Mouse (Mus musculus) forebrain, postnatal 0 days (tissue): Measurements from ENCODE around the gene Prkcb. TPM values are rescaled to one million over a fixed set of nuclear protein-coding genes. Genes with fewer than 3 reads are reported as not detected.

Source experiments
- ATAC-seq: fragments of 200-750 bp; cut with Nextera tagmentation; 2 replicates; pipeline ENCODE4 v1.8.0; 2017; ENCODE audit warnings: mild to moderate bottlenecking, moderate library complexity
- DNase-seq: peaks from one replicate; pipeline ENCODE4 v3.0.0-alpha.2; 2015
- H3K27ac ChIP-seq: fragments of 300-500 bp; sonication (generic); 2 replicates; pipeline ENCODE4 v1.5.1; 2014; ENCODE audit warnings: low read depth, mild to moderate bottlenecking, antibody characterized with exemption, low read length, moderate library complexity, mixed read lengths
- H3K27me3 ChIP-seq: fragments of 300-500 bp; sonication (generic); 2 replicates; pipeline ENCODE4 v1.6.1; 2014; ENCODE audit warnings: mild to moderate bottlenecking, low read length, mixed read lengths; ENCODE audit not compliant: insufficient read depth
- H3K36me3 ChIP-seq: fragments of 300-500 bp; sonication (generic); 2 replicates; pipeline ENCODE4 v1.6.1; 2014; ENCODE audit warnings: mild to moderate bottlenecking, moderate library complexity; ENCODE audit not compliant: insufficient read depth
- H3K4me1 ChIP-seq: fragments of 300-500 bp; sonication (generic); 2 replicates; pipeline ENCODE4 v1.6.1; 2014; ENCODE audit warnings: antibody characterized with exemption; ENCODE audit not compliant: insufficient read depth
- H3K4me2 ChIP-seq: fragments of 300-500 bp; sonication (generic); 2 replicates; pipeline ENCODE4 v1.6.1; 2014; ENCODE audit warnings: low read depth, mild to moderate bottlenecking, moderate library complexity
- H3K4me3 ChIP-seq: fragments of 300-500 bp; sonication (generic); 2 replicates; pipeline ENCODE4 v1.5.1; 2014; ENCODE audit warnings: low read depth, low read length, mixed read lengths
- H3K9ac ChIP-seq: fragments of 300-500 bp; sonication (generic); 2 replicates; pipeline ENCODE4 v1.6.1; 2014; ENCODE audit warnings: mild to moderate bottlenecking
- H3K9me3 ChIP-seq: fragments of 300-500 bp; sonication (generic); 2 replicates; pipeline ENCODE4 v1.6.1; 2016; ENCODE audit warnings: low read length
- CTCF ChIP-seq: sonication (generic); IDR thresholded peaks from 2 replicates; pipeline ENCODE4 v1.5.1; 2016; ENCODE audit warnings: antibody characterized with exemption, control low read depth, low read depth
- WGBS: fragments of 180-500 bp; shearing (Covaris S2); extraction: QIAGEN DNeasy Blood & Tissue Kit; methylation state at CpG from one replicate; pipeline ENCODE4 v1.1.7; 2014; 5-methylcytosine and 5-hydroxymethylcytosine counted together
- polyA plus RNA-seq: library from polyadenylated mRNA; unstranded; fragments of >200 nt; fragmentation: Nextera tagmentation; extraction: Ambion mirVana; gene quantifications from 2 replicates; pipeline ENCODE4 v1.2.1, GENCODE M21; 2015
- total RNA-seq: library from RNA; depleted of rRNA; stranded (reverse); fragments of >200 nt; gene quantifications from 2 replicates; pipeline ENCODE4 v1.2.3, GENCODE M21; 2014

The Prkcb gene
- total and polyA plus RNA-seq, 2 experiments from 2014 or later = 145 to 207 TPM

GRCm38 (mm10) chr7:122290165-122290564 lies 1.6 kb downstream of the Prkcb start:
- Histone ChIP-seq H3K4me1 (0 out of 2 replicates have a peak, but pooled peaks cover 13% of the 10 kb centered on the region), H3K27ac (no peak overlapping the region), H3K4me2 (peak overlapping the region; percentile 94), H3K9me3 (no peaks in the 10 kb centered on the region), H3K27me3 (no peaks in the 10 kb centered on the region), H3K9ac (peak overlapping the region; percentile 70), H3K36me3 (no peaks in the 10 kb centered on the region), H3K4me3 (peak overlapping the region; percentile 73)
- DNase-seq = peak; percentile 48
- peak; percentile 74 for TF ChIP-seq CTCF
- peak; percentile 21; the same call in 1 of the 2 replicates for ATAC-seq
- 15% methylated on average over 12 of the region's 12 CpGs for WGBS

- WGBS = 61% methylated on average over 3 of the region's 3 CpGs
- Histone ChIP-seq H3K4me1 (0 out of 2 replicates have a peak, but pooled peaks cover 13% of the 10 kb centered on the region), H3K4me2 (peak overlapping the region; percentile 94), H3K9me3 (no peaks in the 10 kb centered on the region), H3K27ac (no peak overlapping the region), H3K36me3 (no peaks in the 10 kb centered on the region), H3K27me3 (no peaks in the 10 kb centered on the region), H3K9ac (0 out of 2 replicates have a peak overlapping the region, but pooled peaks have one; percentile 4), H3K4me3 (peak overlapping the region; percentile 73)
- ATAC-seq (no peak), DNase-seq (no peak)
- TF ChIP-seq CTCF = no peak
Observed at GRCm38 (mm10) chr7:122290771-122291170, 2.2 kb downstream of the Prkcb start.

GRCm38 (mm10) chr7:122292151-122292550 lies 3.6 kb downstream of the Prkcb start:
- no peak for TF ChIP-seq CTCF
- 0 out of 2 replicates have a peak, but pooled peaks cover 13% of the 10 kb centered on the region for H3K4me1 ChIP-seq
- DNase-seq = no peak

GRCm38 (mm10) chr7:122294111-122294510 lies 5.6 kb downstream of the Prkcb start:
- H3K9me3 ChIP-seq = no peaks in the 10 kb centered on the region
- no peak overlapping the region for H3K4me3 ChIP-seq
- no peak for DNase-seq
- no peak overlapping the region for H3K9ac ChIP-seq
- 0 out of 2 replicates have a peak, but pooled peaks cover 6% of the 10 kb centered on the region for H3K4me1 ChIP-seq
- no peak overlapping the region for H3K4me2 ChIP-seq
- no peaks in the 10 kb centered on the region for H3K27me3 ChIP-seq
- no peak for TF ChIP-seq CTCF
- no peak overlapping the region for H3K27ac ChIP-seq
- no peak for ATAC-seq
- 90% methylated on average over 7 of the region's 7 CpGs for WGBS
- H3K36me3 ChIP-seq = no peaks in the 10 kb centered on the region

More at GRCm38 (mm10) chr7:122292151-122292550, 3.6 kb downstream of the Prkcb start:
- Histone ChIP-seq H3K9ac (no peak overlapping the region), H3K9me3 (no peaks in the 10 kb centered on the region), H3K36me3 (no peaks in the 10 kb centered on the region), H3K4me3 (no peak overlapping the region), H3K4me2 (no peak overlapping the region), H3K27ac (no peak overlapping the region), H3K27me3 (no peaks in the 10 kb centered on the region)
- WGBS = 44% methylated on average over 7 of the region's 7 CpGs
- no peak for ATAC-seq

- ATAC-seq = no peak
- no peaks in the 10 kb centered on the region for H3K9me3 ChIP-seq
- H3K4me2 ChIP-seq = no peak overlapping the region
- WGBS = 77% methylated on average over 4 of the region's 4 CpGs
- H3K9ac ChIP-seq = no peak overlapping the region
- no peaks in the 10 kb centered on the region for H3K27me3 ChIP-seq
- H3K36me3 ChIP-seq = no peaks in the 10 kb centered on the region
- TF ChIP-seq CTCF = no peak
- no peak for DNase-seq
- 0 out of 2 replicates have a peak, but pooled peaks cover under 1% of the 10 kb centered on the region for H3K4me1 ChIP-seq
- no peak overlapping the region for H3K27ac ChIP-seq
- no peak overlapping the region for H3K4me3 ChIP-seq
Observed at GRCm38 (mm10) chr7:122295363-122295762, 6.8 kb downstream of the Prkcb start.

GRCm38 (mm10) chr7:122296331-122296730 lies 7.8 kb downstream of the Prkcb start:
- 63% methylated on average over 1 of the region's 1 CpGs for WGBS
- Histone ChIP-seq H3K4me1 (no peaks in the 10 kb centered on the region), H3K27ac (no peak overlapping the region), H3K9me3 (no peaks in the 10 kb centered on the region), H3K36me3 (no peaks in the 10 kb centered on the region), H3K27me3 (no peaks in the 10 kb centered on the region), H3K4me3 (no peak overlapping the region), H3K9ac (no peak overlapping the region), H3K4me2 (no peak overlapping the region)
- no peak for ATAC-seq
- no peak for DNase-seq
- no peak for TF ChIP-seq CTCF

- no peak for TF ChIP-seq CTCF
- H3K4me1 ChIP-seq = no peaks in the 10 kb centered on the region
Observed at GRCm38 (mm10) chr7:122296805-122297204, 8.3 kb downstream of the Prkcb start.

More at GRCm38 (mm10) chr7:122296805-122297204, 8.3 kb downstream of the Prkcb start:
- 81% methylated on average over 3 of the region's 3 CpGs for WGBS
- Histone ChIP-seq H3K4me3 (no peak overlapping the region), H3K27ac (no peak overlapping the region), H3K36me3 (no peaks in the 10 kb centered on the region), H3K9ac (no peak overlapping the region), H3K4me2 (no peak overlapping the region), H3K27me3 (no peaks in the 10 kb centered on the region), H3K9me3 (no peaks in the 10 kb centered on the region)
- ATAC-seq (no peak), DNase-seq (peak; percentile 41)
